Mouse (Mus musculus): ENCODE measurements around the gene Spata5.

DNA sequence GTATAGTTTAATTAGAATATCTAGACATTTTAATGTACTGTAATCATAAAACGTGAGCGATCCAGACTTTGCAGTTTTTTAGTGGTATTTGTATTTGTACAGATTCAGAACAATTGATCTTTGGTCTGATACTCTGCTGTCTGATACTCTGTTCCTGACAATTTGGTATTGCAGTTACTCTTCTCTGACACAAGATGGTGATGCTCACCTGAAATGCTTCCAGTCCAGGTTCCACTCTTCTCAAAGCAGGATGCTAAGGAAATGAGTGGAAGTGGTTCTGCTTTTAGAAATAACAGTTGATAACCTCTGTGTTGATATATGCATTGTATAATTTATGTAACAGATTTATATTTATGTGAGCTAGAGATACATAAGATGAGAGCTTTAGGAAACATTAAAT lies 48.5 kb downstream of the Spata5 start:
- TF ChIP-seq CTCF (IDR thresholded peaks at IDR 0.05; ENCODE audit: low read depth, low read length) (no peak), POLR2A (IDR thresholded peaks at IDR 0.05; ENCODE audit: borderline replicate concordance, low read depth, low read length) (no peak)

Measured in bone marrow macrophage, adult 2 months (primary cell).